In genomic region chr10:59911561-59912198, GRCm38 (mm10) we compare ENCODE assay signal across 7 mouse cellular contexts. TPM values are rescaled to one million over a fixed set of nuclear protein-coding genes. Genes with fewer than 3 reads are reported as not detected.
A peak's percentile ranks its signal among the peaks of the same experiment; 100 is the strongest.
DNase-seq lines count a peak whose midpoint lies in the region; ATAC-seq and TF ChIP-seq lines count a peak whose summit lies in the region.

No protein-coding gene starts in this region.

- H3K4me1 ChIP-seq in embryonic facial prominence, embryonic 12.5 days: peaks cover 60% of the 10 kb centered on the region
- peaks cover 85% of the 10 kb centered on the region for H3K4me1 ChIP-seq in limb, embryonic 10.5 days
- peaks cover 3% of the 10 kb centered on the region; the same call in 1 of the 2 replicates for H3K4me1 ChIP-seq in midbrain, postnatal 0 days (ENCODE audit: insufficient read depth, low read length)
- peaks cover 12% of the 10 kb centered on the region for H3K4me1 ChIP-seq in cerebellum, adult 2 months (ENCODE audit: control insufficient read depth, insufficient read depth, low read length)

- no peaks in the 10 kb centered on the region for H3K36me3 ChIP-seq in embryonic facial prominence, embryonic 12.5 days
- no peaks in the 10 kb centered on the region for H3K36me3 ChIP-seq in limb, embryonic 10.5 days
- no peaks in the 10 kb centered on the region for H3K36me3 ChIP-seq in midbrain, postnatal 0 days (ENCODE audit: insufficient read depth, low read length)

- H3K27ac ChIP-seq in embryonic facial prominence, embryonic 12.5 days: peak overlapping the region; percentile 30; the same call in 1 of the 2 replicates
- H3K27ac ChIP-seq in limb, embryonic 10.5 days: peak overlapping the region; percentile 90
- H3K27ac ChIP-seq in midbrain, postnatal 0 days (ENCODE audit: low read depth, low read length): no peak overlapping the region
- H3K27ac ChIP-seq in cerebellum, adult 2 months (ENCODE audit: insufficient read depth, low read length): no peak overlapping the region

- H3K9ac ChIP-seq in embryonic facial prominence, embryonic 12.5 days: no peak overlapping the region
- no peak overlapping the region for H3K9ac ChIP-seq in midbrain, postnatal 0 days (replicated peaks; ENCODE audit: low read length, poor library complexity, severe bottlenecking)

- 3% methylated on average over 25 of the region's 25 CpGs for WGBS in embryonic facial prominence, embryonic 12.5 days
- WGBS in limb, embryonic 10.5 days: 2% methylated on average over 25 of the region's 25 CpGs
- WGBS in midbrain, postnatal 0 days: 7% methylated on average over 25 of the region's 25 CpGs
- WGBS in cerebellum, adult 2 months: 28% methylated on average over 25 of the region's 25 CpGs

- DNase-seq in ZHBTc4 (ENCODE audit: low read depth, low spot score): peak; percentile 53
- DNase-seq in heart, postnatal 4 days: peak; percentile 61
- peak; percentile 72 for DNase-seq in limb, embryonic 10.5 days (ENCODE audit: low spot score)
- DNase-seq in midbrain, postnatal 0 days (ENCODE audit: low spot score): no peak
- no peak for DNase-seq in cerebellum, adult 2 months
- no peak for DNase-seq in right cerebral cortex, postnatal 25 days

- no peaks in the 10 kb centered on the region for H3K27me3 ChIP-seq in embryonic facial prominence, embryonic 12.5 days
- no peaks in the 10 kb centered on the region for H3K27me3 ChIP-seq in limb, embryonic 10.5 days (ENCODE audit: low read depth, poor library complexity, severe bottlenecking)
- no peaks in the 10 kb centered on the region for H3K27me3 ChIP-seq in midbrain, postnatal 0 days (ENCODE audit: insufficient read depth, low read length)
- no peaks in the 10 kb centered on the region for H3K27me3 ChIP-seq in cerebellum, adult 2 months (ENCODE audit: control insufficient read depth, insufficient read depth, low read length)

- peak overlapping the region; percentile 41 for H3K4me2 ChIP-seq in embryonic facial prominence, embryonic 12.5 days (replicated peaks)
- peak overlapping the region; percentile 25 for H3K4me2 ChIP-seq in midbrain, postnatal 0 days (ENCODE audit: low read depth, low read length, poor library complexity, severe bottlenecking)

- ATAC-seq in embryonic facial prominence, embryonic 12.5 days (ENCODE audit: insufficient number of reproducible peaks, insufficient read depth, low FRiP score, low TSS enrichment): no peak
- no peak for ATAC-seq in midbrain, postnatal 0 days (ENCODE audit: low FRiP score)

- H3K4me3 ChIP-seq in embryonic facial prominence, embryonic 12.5 days: peak overlapping the region; percentile 2; the same call in 1 of the 2 replicates
- H3K4me3 ChIP-seq in limb, embryonic 10.5 days: peak overlapping the region; percentile 37
- no peak overlapping the region for H3K4me3 ChIP-seq in midbrain, postnatal 0 days (ENCODE audit: low read depth, low read length)
- no peak overlapping the region for H3K4me3 ChIP-seq in cerebellum, adult 2 months (replicated peaks; ENCODE audit: insufficient read depth, low read depth, low read length)

- TF ChIP-seq CTCF in midbrain, postnatal 0 days (IDR thresholded peaks at IDR 0.05): no peak
- TF ChIP-seq CTCF in cerebellum, adult 2 months (IDR thresholded peaks at IDR 0.05; ENCODE audit: borderline replicate concordance, insufficient read depth, low read depth, low read length): no peak

- TF ChIP-seq POLR2A in cerebellum, adult 2 months (IDR thresholded peaks at IDR 0.05; ENCODE audit: borderline replicate concordance, insufficient read depth, low read length): no peak

- no peaks in the 10 kb centered on the region for H3K9me3 ChIP-seq in embryonic facial prominence, embryonic 12.5 days
- no peaks in the 10 kb centered on the region for H3K9me3 ChIP-seq in limb, embryonic 10.5 days (replicated peaks)
- no peaks in the 10 kb centered on the region for H3K9me3 ChIP-seq in midbrain, postnatal 0 days (ENCODE audit: low read length)

RNA-seq across cellular contexts. Expression of gene Dnajb12, which starts 32.3 kb away (rescaled TPM):
- 18.9 and 19.9 TPM in 2 replicates for polyA plus RNA-seq in embryonic facial prominence, embryonic 12.5 days (2016; fragmentation: Nextera tagmentation; extraction: Ambion mirVana)
- 10 to 100 TPM; 39.6 to 41.1 TPM for total RNA-seq in heart, postnatal 4 days (2021)
- polyA plus RNA-seq in limb, embryonic 10.5 days (2016; fragmentation: Nextera tagmentation; extraction: Ambion mirVana): 25.8 and 28.2 TPM in 2 replicates
- total RNA-seq in midbrain, postnatal 0 days (2014; rRNA removed): 47.9 and 51.6 TPM in 2 replicates
- 25.7 and 26.3 TPM in 2 replicates for polyA plus RNA-seq in midbrain, postnatal 0 days (2015; fragmentation: Nextera tagmentation; extraction: Ambion mirVana)
- polyA plus RNA-seq in cerebellum, adult 2 months (2012; rRNA removed): 48.6 and 52.3 TPM in 2 replicates

RNA-seq across cellular contexts. Expression of gene Ddit4, which starts 40.0 kb away (rescaled TPM):
- polyA plus RNA-seq in embryonic facial prominence, embryonic 12.5 days (2016; fragmentation: Nextera tagmentation; extraction: Ambion mirVana): 81.2 and 92.3 TPM in 2 replicates
- 10 to 100 TPM; 31.4 to 36.9 TPM for total RNA-seq in heart, postnatal 4 days (2021)
- polyA plus RNA-seq in limb, embryonic 10.5 days (2016; fragmentation: Nextera tagmentation; extraction: Ambion mirVana): 30.3 and 58.7 TPM in 2 replicates
- 56.6 and 57.5 TPM in 2 replicates for total RNA-seq in midbrain, postnatal 0 days (2014; rRNA removed)
- 43.4 and 43.6 TPM in 2 replicates for polyA plus RNA-seq in midbrain, postnatal 0 days (2015; fragmentation: Nextera tagmentation; extraction: Ambion mirVana)
- 48.3 and 53.9 TPM in 2 replicates for polyA plus RNA-seq in cerebellum, adult 2 months (2012; rRNA removed)

Comparison
In these comparisons a context has a peak if more than half of its experiments do, and no peak if none do; other contexts are left out.
1. DNase-seq: peak in ZHBTc4 (single experiment), heart, postnatal 4 days (single experiment) and limb, embryonic 10.5 days (single experiment); none in midbrain, postnatal 0 days (single experiment), cerebellum, adult 2 months (0 of 2) and right cerebral cortex, postnatal 25 days (single experiment).
2. H3K27ac ChIP-seq: peak in embryonic facial prominence, embryonic 12.5 days (single experiment) and limb, embryonic 10.5 days (single experiment); none in midbrain, postnatal 0 days (single experiment) and cerebellum, adult 2 months (single experiment).
3. H3K4me3 ChIP-seq: peak in embryonic facial prominence, embryonic 12.5 days (single experiment) and limb, embryonic 10.5 days (single experiment); none in midbrain, postnatal 0 days (single experiment) and cerebellum, adult 2 months (single experiment).